Mouse (Mus musculus) neutrophil, adult 65 days (primary cell): ENCODE data around the gene Elmod2. TPM values are rescaled to one million over a fixed set of nuclear protein-coding genes. Genes with fewer than 3 reads are reported as not detected.

Source experiments
- total RNA-seq: library from RNA; stranded (reverse); gene quantifications from 2 replicates; pipeline ENCODE4 v1.2.4, GENCODE M21; 2023

Gene Elmod2
- total RNA-seq: 9.1 and 12.5 TPM in 2 replicates

GRCm38 (mm10) chr8:83331899-83332697 lies at the start of gene Elmod2:
Gene Elmod2 (minus strand): TSS chr8:83332486.

GRCm38 (mm10) chr8:83348263-83348662 lies 16.0 kb upstream of the Elmod2 start, which contains the start of gene Mgat4d:
Gene Mgat4d (plus strand): TSS chr8:83348471.

GRCm38 (mm10) chr8:83290176-83290575 lies 42.1 kb downstream of the Elmod2 start, which contains the start of gene Ucp1:
Gene Ucp1 (plus strand): TSS chr8:83290352.

Other genes with a start within 250 kb of the Elmod2 start
- 3.6 and 3.9 TPM in 2 replicates for gene Tbc1d9, start 167.1 kb downstream of the Elmod2 start, total RNA-seq
- 0.50 TPM in 1 of 2 replicates, not detected in the other for gene Gm10645, start 166.3 kb downstream of the Elmod2 start, total RNA-seq
- gene Ucp1, start 42.1 kb downstream of the Elmod2 start, total RNA-seq: not detected in 2 replicates
- not detected in 2 replicates for gene Mgat4d, start 16.0 kb upstream of the Elmod2 start, total RNA-seq
- not detected in 2 replicates for gene Clgn, start 57.4 kb upstream of the Elmod2 start, total RNA-seq
- 6.7 and 9.5 TPM in 2 replicates for gene Scoc, start 125.9 kb upstream of the Elmod2 start, total RNA-seq
- gene Olfr370, start 203.3 kb upstream of the Elmod2 start, total RNA-seq: not detected in 2 replicates
- 123 and 125 TPM in 2 replicates for gene Ndufb7, start 234.2 kb upstream of the Elmod2 start, total RNA-seq